Mouse (Mus musculus) frontal cortex, postnatal 25 days (tissue): ENCODE measurements around the gene Rtn2.

ENCODE experiments used
- DNase-seq, 2 experiments: peaks; one replicate each; pipeline ENCODE4 v3.0.0; 2022; ENCODE audit warnings: low spot score in 2 of 2

The Rtn2 gene

GRCm38 (mm10) chr7:19282385-19282784 is at the start of gene Rtn2:
Gene Rtn2 (plus strand): TSS chr7:19282624.
- peak in 1 of 2 experiments; percentile 63 for DNase-seq

DNA sequence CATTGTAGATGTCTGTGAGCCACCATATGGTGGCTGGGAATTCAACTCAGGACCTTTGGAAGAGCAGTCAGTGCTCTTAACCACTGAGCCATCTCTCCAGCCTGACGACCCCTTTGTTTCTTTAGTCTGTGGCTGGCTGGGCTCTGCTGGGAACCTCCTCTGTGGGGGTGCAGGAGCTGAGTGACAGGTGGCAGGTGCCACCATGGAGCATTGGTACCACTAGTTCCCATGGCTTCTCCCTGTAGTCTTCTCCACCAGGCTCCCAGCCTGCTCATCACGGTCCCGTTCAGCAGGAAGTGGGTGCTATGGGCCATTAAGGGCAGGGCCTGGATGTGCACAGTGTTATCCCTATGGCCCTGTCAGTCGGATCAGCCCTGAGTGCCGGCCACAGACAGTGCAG is 47.8 kb upstream of the Rtn2 start:
- DNase-seq: no peak

DNA sequence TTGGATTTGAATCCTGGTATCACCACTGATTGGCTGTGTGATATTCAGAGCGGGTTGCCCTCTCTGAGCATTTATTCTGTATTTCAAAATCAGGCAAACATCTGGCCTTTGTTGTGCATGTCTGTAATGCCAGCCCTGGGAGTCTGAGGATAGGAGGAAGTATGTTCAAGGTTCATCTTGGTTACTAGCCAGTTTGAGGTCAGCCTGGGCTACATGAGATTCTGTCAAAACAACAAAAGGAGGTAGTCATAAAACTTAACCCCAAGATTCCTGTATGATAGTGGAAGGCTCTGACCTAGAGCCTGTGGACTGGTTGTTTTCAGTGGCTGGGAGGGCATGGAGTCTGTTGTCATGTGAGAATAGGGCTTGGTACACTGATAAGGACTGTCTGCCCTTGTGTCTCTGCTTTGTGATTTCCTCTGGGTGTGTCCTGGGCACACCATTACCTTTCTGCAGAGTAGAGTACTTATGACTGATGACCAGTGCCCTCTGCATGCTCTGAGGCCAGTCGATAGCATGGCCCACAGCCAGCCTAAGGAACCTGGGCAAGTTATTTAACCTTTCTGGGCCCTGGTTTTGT is 47.2 kb upstream of the Rtn2 start:
- no peak for DNase-seq

DNA sequence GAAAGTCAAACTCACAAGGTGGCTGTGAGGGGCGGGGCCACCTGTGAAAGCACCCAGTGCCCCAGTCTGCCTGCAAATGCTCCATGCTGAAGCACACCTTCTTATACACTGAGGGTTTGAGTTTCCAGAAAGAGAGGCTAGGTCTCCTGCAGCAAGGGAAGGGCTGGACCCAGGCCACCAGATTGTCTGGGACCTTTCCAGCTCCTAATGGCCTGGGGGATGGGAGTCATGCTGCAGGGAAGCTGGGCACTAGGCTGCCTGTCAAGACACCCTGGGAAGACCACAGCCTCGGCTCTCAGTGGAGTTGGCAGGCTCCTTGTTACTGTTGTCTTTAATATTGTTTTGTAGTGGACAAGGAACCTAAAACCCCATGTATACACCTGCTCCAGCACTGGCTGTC is 46.0 kb upstream of the Rtn2 start:
- no peak for DNase-seq

DNA sequence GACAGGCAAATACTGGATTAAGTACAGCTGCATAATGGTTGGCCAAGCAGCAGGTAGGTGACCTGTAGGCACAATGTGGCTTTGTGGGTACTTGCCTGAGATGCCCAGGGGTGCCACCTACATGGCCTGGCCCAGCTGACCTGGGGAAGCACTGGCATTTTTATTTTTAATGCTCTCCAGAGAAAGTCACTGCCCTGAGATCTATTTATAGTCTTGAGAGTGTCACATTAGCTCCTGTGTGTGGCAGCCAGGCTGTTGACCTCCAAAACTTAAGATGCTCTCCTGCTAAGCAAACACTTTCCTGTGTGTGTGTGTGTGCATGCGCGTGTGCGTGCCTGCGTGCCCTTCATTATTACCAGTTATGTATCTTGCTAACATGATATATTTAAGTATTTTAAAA is 44.1 kb upstream of the Rtn2 start:
- no peak for DNase-seq

- peak; percentile 94 to 96 for DNase-seq
Measured at GRCm38 (mm10) chr7:19239423-19239822, 43.0 kb upstream of the Rtn2 start.

GRCm38 (mm10) chr7:19239986-19240385 is 42.4 kb upstream of the Rtn2 start:
- no peak for DNase-seq

GRCm38 (mm10) chr7:19240905-19241463 is 41.4 kb upstream of the Rtn2 start:
- DNase-seq: no peak

DNA sequence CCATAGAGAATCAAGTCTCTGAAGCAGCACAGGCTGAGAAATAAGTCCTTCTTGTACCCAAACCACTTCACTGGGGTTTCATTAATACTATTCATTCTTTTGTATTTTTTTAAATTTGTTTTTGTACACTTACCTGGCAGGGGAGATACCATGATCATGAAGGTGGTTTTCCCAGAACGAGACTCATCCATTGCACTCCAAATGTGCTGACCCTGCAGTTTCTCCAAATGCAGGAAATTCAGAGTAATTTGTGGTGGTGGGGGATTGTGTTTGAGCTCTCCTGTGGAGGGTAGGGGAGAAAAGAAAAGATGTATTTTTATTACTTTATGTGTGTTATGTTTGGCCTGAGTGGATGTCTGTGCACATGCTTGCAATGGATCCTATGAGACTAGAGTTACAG is 40.4 kb upstream of the Rtn2 start:
- DNase-seq: no peak

DNA sequence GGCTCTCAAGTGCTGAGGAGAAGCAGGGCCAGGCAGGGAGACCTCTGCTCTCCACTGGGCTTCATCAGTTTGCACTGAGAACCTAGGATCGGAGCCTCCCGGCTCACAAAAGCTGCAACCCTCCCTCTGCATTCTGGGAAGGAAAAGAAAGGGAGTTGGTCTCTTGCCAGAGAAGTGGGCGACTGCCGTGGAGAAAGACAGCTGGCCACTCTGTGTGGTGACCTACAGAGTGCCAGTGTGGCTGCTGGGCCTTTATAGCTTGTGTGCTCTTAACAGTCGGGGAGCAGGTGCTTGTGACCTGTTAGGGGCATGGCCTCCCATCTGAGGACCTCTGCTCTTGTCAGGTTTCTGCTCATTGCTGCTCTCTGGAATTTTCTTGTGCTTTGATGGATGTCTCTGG is 38.6 kb upstream of the Rtn2 start:
- DNase-seq: no peak

- DNase-seq: no peak
Measured at GRCm38 (mm10) chr7:19245083-19245482, 37.3 kb upstream of the Rtn2 start.

- DNase-seq: no peak
Measured at GRCm38 (mm10) chr7:19246855-19247254, 35.6 kb upstream of the Rtn2 start.

GRCm38 (mm10) chr7:19247511-19247910 is 34.9 kb upstream of the Rtn2 start:
- DNase-seq: no peak

GRCm38 (mm10) chr7:19252078-19252477 is 30.3 kb upstream of the Rtn2 start:
- DNase-seq: no peak

DNA sequence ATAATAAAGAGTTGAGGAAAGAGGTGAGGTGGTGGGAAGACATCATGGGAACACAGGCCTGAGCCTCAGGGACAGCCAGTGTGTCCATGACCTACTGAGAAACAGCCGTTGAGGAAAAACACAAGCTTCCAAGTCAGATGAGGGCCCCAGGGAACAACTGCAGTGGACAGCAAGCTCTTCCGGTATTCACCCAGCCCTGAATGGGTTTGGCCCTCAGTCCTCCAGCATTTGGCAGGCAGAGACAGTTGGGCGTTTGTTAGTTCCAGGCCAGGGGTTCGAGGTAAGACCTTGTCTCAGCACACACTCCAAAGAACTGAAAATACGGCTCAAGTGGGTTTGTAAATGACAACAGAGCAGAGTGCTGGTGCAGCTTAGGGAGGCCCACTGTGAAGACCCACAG is 29.0 kb upstream of the Rtn2 start:
- no peak for DNase-seq

- DNase-seq: no peak
Measured at GRCm38 (mm10) chr7:19255395-19255794, 27.0 kb upstream of the Rtn2 start.

GRCm38 (mm10) chr7:19256567-19256966 is 25.9 kb upstream of the Rtn2 start:
- DNase-seq: no peak

DNA sequence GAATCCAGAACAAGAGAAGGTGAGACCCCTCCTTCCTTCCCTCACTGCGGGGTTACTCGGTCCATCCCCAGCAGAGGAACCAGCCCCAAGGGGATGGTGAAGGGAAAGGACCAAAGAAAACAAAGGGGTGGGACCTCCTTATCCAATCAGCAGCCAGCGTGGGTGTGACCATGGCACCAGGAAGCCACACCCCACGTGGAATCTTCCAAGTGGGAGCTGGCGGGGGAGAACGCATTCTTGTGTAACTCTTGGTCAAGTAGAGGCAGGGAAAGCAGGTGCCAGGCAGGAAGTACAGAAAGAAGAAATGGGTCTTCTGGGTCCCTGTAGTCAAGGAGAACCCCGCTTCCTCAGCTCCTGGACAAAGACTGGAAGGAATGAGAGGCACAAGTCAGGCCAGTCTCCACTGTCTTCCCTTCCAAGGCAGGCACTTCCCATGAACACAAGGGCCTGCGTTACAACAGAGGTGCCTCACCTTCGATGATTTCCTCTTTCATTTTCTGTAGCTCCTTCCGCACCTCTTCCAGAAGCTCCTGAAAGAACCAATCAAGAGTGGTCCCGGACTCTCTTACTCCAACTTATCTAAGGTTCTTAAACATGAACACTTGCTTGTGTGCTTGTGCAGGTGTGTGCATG is 24.9 kb upstream of the Rtn2 start:
- no peak for DNase-seq

- no peak for DNase-seq
Measured at GRCm38 (mm10) chr7:19258336-19258735, 24.1 kb upstream of the Rtn2 start.

DNA sequence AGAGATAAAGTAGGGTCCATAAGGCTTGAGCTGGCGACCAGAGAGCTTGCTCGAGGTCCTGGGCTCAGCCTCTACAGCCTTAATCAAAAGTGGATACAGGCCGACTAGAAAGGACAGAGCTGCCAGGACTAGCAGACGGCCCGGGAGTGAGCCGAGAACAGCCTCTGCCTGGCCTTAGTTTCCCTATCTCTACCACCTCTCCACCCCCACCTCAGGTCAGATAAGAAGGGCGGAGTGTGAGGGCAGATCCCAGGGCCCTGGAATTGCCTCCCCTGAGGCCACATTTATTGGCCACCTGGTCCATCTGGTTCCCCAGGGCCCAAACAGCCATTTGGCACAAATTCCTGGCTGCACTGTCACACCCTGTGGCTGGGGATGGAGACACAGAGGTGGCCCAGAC is 17.3 kb upstream of the Rtn2 start:
- no peak for DNase-seq

DNA sequence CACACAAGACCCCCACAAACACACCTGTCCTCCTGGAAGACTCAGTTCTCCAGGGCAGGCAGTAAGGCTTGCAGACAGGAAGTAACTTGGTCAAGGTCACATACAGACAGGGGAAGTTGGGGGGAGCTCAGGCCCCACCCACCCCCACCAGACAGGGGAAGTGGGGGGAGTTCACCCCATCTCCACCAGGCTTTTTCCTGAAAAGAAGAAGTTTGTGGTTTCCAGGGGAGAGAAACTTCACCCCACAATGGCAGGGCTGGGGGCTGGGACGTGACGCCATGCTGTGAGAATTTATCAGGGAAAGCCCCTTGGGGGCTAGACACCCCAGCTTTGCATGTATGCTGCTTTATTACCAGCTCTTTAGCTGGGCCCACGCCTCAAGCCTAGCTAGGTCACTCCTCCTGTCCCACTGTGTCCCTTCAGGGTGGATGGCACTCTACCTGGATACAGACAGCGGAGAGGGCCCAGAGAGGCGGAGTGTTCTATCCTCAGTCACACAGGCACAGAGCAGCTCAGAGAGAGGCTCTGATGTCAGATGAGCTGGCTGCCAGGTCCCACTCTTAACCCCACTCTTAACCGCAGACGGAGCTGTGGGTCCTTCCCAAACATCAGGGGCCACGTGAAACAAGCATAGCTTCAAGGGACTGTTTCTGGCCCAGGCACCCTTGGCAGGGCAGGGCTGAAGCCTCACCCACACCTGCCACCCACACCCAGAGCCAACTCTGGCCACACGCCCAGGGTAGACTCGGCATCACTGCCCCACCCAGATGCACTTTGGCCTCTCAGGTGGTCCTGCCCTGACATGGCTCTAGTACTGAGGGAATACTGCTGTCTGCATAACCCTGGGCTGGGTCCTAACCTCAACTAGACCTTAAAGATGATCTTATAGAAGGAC is 16.2 kb upstream of the Rtn2 start:
- DNase-seq: no peak

GRCm38 (mm10) chr7:19267051-19267450 is 15.4 kb upstream of the Rtn2 start:
- no peak for DNase-seq
